Mouse (Mus musculus) intestine, postnatal 0 days (tissue): ENCODE measurements around the gene Ipo8. TPM values are rescaled to one million over a fixed set of nuclear protein-coding genes. Genes with fewer than 3 reads are reported as not detected.

Experiments
- ATAC-seq: fragments of 200-750 bp; cut with Nextera tagmentation; 2 replicates; pipeline ENCODE4 v1.8.0; 2017; ENCODE audit warnings: mild to moderate bottlenecking, moderate TSS enrichment, moderate library complexity
- H3K27ac ChIP-seq: fragments of 300-500 bp; sonication (generic); 2 replicates; pipeline ENCODE4 v1.5.1; 2014; ENCODE audit warnings: mild to moderate bottlenecking, low read depth, low read length, moderate library complexity
- H3K27me3 ChIP-seq: fragments of 300-500 bp; sonication (generic); replicated peaks from 2 replicates; pipeline ENCODE4 v1.6.1; 2014; ENCODE audit warnings: low read length, mixed read lengths; ENCODE audit not compliant: control insufficient read depth, insufficient read depth
- H3K36me3 ChIP-seq: fragments of 300-500 bp; sonication (generic); 2 replicates; pipeline ENCODE4 v1.6.1; 2014; ENCODE audit warnings: mild to moderate bottlenecking, moderate library complexity; ENCODE audit not compliant: control insufficient read depth, insufficient read depth
- H3K4me1 ChIP-seq: fragments of 300-500 bp; sonication (generic); replicated peaks from 2 replicates; pipeline ENCODE4 v1.6.1; 2014; ENCODE audit warnings: antibody characterized with exemption, low read length, mixed read lengths; ENCODE audit not compliant: control insufficient read depth, insufficient read depth
- H3K4me2 ChIP-seq: fragments of 300-500 bp; sonication (generic); replicated peaks from 2 replicates; pipeline ENCODE4 v1.6.1; 2014; ENCODE audit warnings: low read depth, mild to moderate bottlenecking, moderate library complexity
- H3K4me3 ChIP-seq: fragments of 300-500 bp; sonication (generic); 2 replicates; pipeline ENCODE4 v1.5.1; 2014; ENCODE audit warnings: low read depth, low read length
- H3K9ac ChIP-seq: fragments of 300-500 bp; sonication (generic); 2 replicates; pipeline ENCODE4 v1.6.1; 2014; ENCODE audit warnings: mild to moderate bottlenecking, low read depth, low read length
- H3K9me3 ChIP-seq: fragments of 300-500 bp; sonication (generic); 2 replicates; pipeline ENCODE4 v1.6.1; 2016; ENCODE audit warnings: mixed run types; ENCODE audit not compliant: control insufficient read depth
- CTCF ChIP-seq: sonication (generic); IDR thresholded peaks from 2 replicates; pipeline ENCODE4 v1.5.1; 2016; ENCODE audit warnings: low read depth, mild to moderate bottlenecking, control low read depth, antibody characterized with exemption, moderate library complexity
- WGBS: fragments of 180-500 bp; shearing (Covaris S2); extraction: QIAGEN DNeasy Blood & Tissue Kit; methylation state at CpG from one replicate; pipeline ENCODE4 v1.1.7; 2014; 5-methylcytosine and 5-hydroxymethylcytosine counted together
- polyA plus RNA-seq: library from polyadenylated mRNA; unstranded; fragments of >200 nt; fragmentation: Nextera tagmentation; extraction: Ambion mirVana; gene quantifications from 2 replicates; pipeline ENCODE4 v1.2.1, GENCODE M21; 2015

Gene Ipo8
- 16.5 and 17.4 TPM in 2 replicates for polyA plus RNA-seq

DNA sequence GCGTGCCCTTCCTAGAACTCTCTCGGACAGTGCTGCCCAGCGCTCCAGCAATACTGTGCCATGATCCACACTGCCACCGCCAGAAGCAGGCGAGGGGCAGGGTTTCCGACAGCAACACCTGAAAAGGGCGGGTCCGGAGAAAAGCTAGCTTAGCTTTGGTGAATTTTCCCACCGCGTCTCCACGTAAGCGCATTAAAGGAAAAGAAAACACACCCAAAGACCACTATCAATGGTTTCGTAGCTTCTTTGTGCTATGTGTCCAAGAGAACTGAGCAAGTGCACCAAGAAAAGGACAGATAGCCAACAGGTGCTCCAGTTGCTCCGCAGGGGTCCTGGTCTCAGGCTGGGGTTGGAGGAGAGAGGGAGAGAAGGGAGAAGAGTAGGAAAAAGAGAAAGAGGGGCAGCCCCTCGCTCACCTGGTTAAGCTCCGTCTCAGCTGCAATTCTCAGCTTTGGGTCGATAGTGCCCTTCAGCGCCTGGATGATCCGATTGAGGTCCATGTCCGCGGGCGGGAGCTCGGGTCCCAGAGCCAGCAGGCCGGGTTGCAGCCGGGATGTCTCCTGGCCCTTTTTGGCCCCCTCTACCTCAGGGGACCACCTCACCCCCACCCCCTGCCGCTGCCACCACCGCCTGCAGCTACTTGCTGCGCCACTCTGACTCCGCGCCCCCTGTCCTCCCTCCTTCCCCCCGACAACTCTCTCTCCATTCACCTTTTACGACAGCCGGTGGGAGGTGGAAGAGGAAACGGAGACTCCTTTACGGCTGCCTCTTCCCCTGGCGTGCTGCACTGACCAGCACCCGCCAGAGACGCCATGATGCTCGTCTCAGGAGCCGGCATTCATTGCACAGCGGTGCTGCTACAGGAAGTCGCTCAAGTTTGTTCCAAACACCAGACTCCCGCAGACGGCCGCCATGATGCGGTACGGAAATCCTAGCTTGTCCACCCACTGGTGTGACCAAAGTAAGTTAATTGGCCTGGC, at the start of gene Ipo8:
Gene Ipo8 (minus strand): TSS at position 720 of the 980 bp plus-strand sequence.
- ATAC-seq = peak; percentile 94
- TF ChIP-seq CTCF = peak; percentile 40; the same call in 1 of the 2 replicates
- peak within 1 kb of the TSS; percentile 77 for H3K4me2 ChIP-seq
- peak within 1 kb of the TSS; percentile 59 for H3K9ac ChIP-seq
- under 1% methylated on average over 45 of the region's 47 CpGs for WGBS
- H3K36me3 ChIP-seq = no peaks in the 10 kb centered on the region
- no peaks in the 10 kb centered on the region for H3K27me3 ChIP-seq
- no peaks in the 10 kb centered on the region for H3K4me1 ChIP-seq
- H3K4me3 ChIP-seq = peak within 1 kb of the TSS; percentile 82
- peak within 1 kb of the TSS; percentile 51 for H3K27ac ChIP-seq
- H3K9me3 ChIP-seq = no peaks in the 10 kb centered on the region

DNA sequence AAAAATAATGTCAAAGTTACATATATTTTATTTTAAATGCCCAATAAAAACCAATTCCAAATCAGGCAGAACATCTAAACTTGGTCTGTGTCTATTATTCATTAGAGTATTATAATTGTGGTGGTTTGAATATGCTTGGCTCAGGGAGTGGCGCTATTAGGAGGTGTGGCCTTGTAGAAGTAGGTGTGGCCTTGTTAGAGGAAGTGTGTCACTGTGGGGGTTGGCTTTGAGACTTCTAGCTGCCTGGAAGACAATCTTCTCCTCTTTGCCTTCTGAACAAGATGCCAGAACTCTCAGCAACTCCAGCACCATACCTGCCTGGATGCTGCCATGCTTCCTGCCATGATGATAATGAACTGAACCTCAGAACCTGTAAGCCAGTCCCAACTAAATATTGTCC, 42.6 kb upstream of the Ipo8 start:
- H3K4me3 ChIP-seq = no peak overlapping the region
- H3K36me3 ChIP-seq = no peaks in the 10 kb centered on the region
- no peak overlapping the region for H3K4me2 ChIP-seq
- ATAC-seq = no peak
- no peaks in the 10 kb centered on the region for H3K27me3 ChIP-seq
- WGBS = 100% methylated on average over 1 of the region's 1 CpGs
- H3K9me3 ChIP-seq = no peaks in the 10 kb centered on the region
- no peak for TF ChIP-seq CTCF
- no peak overlapping the region for H3K9ac ChIP-seq
- H3K4me1 ChIP-seq = no peaks in the 10 kb centered on the region
- H3K27ac ChIP-seq = no peak overlapping the region

DNA sequence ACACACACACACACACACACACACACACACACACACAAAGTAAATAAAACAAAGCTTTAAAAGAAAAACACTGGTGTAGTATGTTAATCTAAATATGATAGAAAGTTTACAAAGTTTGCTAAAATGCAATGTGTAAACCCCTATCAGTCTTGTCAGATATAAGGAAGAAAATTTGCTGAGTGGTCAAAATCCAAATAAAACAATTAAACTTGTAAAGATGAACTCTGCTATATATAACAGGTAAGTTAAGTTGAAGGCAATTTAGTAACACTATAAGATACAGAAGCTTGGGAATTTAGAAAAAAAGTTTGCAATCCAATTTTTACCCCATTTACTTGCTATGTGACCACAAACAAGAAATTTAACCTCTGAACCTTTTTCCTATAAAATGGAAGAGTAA, 14.4 kb upstream of the Ipo8 start:
- ATAC-seq = no peak
- H3K9me3 ChIP-seq = no peaks in the 10 kb centered on the region
- H3K4me1 ChIP-seq = peaks cover 3% of the 10 kb centered on the region; the same call in 1 of the 2 replicates
- no peak overlapping the region for H3K4me2 ChIP-seq
- H3K9ac ChIP-seq = no peak overlapping the region
- no peaks in the 10 kb centered on the region for H3K27me3 ChIP-seq
- no peak overlapping the region for H3K27ac ChIP-seq
- no peak overlapping the region for H3K4me3 ChIP-seq
- TF ChIP-seq CTCF = no peak
- 0 out of 2 replicates have a peak, but pooled peaks cover 5% of the 10 kb centered on the region for H3K36me3 ChIP-seq

DNA sequence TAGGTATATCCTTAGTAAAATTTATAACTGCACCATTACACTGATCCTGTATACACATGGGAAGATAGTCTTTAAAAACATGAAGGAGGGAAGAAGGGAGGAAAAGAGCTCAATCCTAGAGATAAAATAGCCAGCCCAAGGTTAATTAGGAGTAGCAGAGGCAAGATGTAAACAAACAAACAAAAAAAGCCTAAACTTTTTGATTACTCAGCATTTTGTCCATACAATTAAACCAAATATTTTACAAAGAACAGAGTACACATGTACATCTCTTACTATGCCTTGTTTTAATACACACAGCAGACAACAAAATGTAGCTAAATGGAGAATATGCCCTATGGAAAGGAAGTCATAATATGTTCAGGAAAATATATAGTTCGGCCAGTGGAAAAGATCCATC, 10.5 kb upstream of the Ipo8 start:
- no peaks in the 10 kb centered on the region for H3K27me3 ChIP-seq
- 0 out of 2 replicates have a peak, but pooled peaks cover 5% of the 10 kb centered on the region for H3K36me3 ChIP-seq
- ATAC-seq = no peak
- WGBS = 95% methylated on average over 1 of the region's 1 CpGs
- H3K4me2 ChIP-seq = no peak overlapping the region
- H3K9ac ChIP-seq = no peak overlapping the region
- H3K27ac ChIP-seq = no peak overlapping the region
- H3K4me1 ChIP-seq = peaks cover 3% of the 10 kb centered on the region; the same call in 1 of the 2 replicates
- H3K4me3 ChIP-seq = no peak overlapping the region
- H3K9me3 ChIP-seq = no peaks in the 10 kb centered on the region
- no peak for TF ChIP-seq CTCF

DNA sequence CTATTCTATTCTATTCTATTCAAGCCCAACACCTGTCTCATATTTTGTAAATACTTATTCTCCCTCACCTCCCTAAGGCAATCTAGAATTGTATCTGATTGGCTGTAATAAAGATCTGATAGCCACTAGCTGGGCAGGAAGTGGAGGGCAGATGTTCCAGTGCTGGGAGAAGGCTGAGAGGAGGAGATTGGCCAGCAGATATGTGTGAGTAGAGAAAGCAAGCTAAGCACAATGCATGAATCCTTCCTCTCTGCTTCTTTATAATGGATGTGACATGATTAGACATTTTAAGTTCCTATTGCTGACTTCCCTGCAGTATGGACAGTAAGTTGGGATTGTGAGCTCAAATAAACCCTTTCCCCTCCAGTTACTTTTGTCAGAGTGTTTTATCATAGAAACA, 7.2 kb upstream of the Ipo8 start:
- Histone ChIP-seq H3K36me3 (0 out of 2 replicates have a peak, but pooled peaks cover 5% of the 10 kb centered on the region), H3K4me2 (no peak overlapping the region), H3K4me3 (no peak overlapping the region), H3K9ac (no peak overlapping the region), H3K27me3 (no peaks in the 10 kb centered on the region), H3K27ac (no peak overlapping the region), H3K9me3 (no peaks in the 10 kb centered on the region), H3K4me1 (no peaks in the 10 kb centered on the region; the same call in 1 of the 2 replicates)
- TF ChIP-seq CTCF = no peak
- no peak for ATAC-seq

DNA sequence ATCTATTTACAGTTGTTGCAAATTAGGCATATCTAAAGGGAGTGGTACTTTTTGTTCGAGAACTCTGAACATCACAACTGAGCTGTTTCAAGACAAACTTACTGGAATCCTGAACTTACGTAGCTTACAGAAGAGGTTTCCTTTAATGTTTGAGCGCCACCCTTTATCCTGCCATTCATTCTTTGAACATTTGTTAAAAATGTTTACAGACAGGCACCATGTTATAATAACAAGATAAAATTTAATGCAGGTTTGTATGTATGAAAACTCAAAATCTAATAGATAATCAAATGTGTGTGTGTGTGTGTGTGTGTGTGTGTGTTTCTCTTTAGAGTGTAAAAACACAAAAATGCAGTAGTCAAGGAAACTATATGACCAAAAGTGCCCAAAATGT, 458 bp upstream of the Ipo8 start:
- Histone ChIP-seq H3K27me3 (no peaks in the 10 kb centered on the region), H3K27ac (peak overlapping the region; percentile 51; the same call in 1 of the 2 replicates), H3K4me1 (no peaks in the 10 kb centered on the region), H3K9me3 (no peaks in the 10 kb centered on the region), H3K4me2 (peak overlapping the region; percentile 77), H3K36me3 (no peaks in the 10 kb centered on the region), H3K9ac (no peak overlapping the region), H3K4me3 (peak overlapping the region; percentile 82)
- no peak for TF ChIP-seq CTCF
- WGBS = 20% methylated on average over 3 of the region's 3 CpGs
- ATAC-seq = no peak; the same call in 1 of the 2 replicates
